Mouse (Mus musculus) G1E (cell line): ENCODE data around the gene Tubd1. TPM values are rescaled to one million over a fixed set of nuclear protein-coding genes. Genes with fewer than 3 reads are reported as not detected.

ENCODE experiments used
- ATAC-seq: 2 replicates; pipeline ENCODE4 v1.8.0; 2016; ENCODE audit warnings: mild to moderate bottlenecking; ENCODE audit not compliant: insufficient number of reproducible peaks, poor library complexity, low FRiP score, severe bottlenecking; ENCODE audit errors: extremely low read depth
- DNase-seq: peaks from one replicate; pipeline ENCODE4 v3.0.0; 2012; ENCODE audit warnings: low spot score
- H3K27me3 ChIP-seq: 2 replicates; pipeline ENCODE4 v1.6.1; 2012; ENCODE audit warnings: mild to moderate bottlenecking, low read length, inconsistent platforms; ENCODE audit not compliant: insufficient read depth
- H3K36me3 ChIP-seq: replicated peaks from 2 replicates; pipeline ENCODE3; 2012; ENCODE audit warnings: mild to moderate bottlenecking, inconsistent platforms
- H3K4me1 ChIP-seq: 2 replicates; pipeline ENCODE4 v1.6.1; 2012; ENCODE audit warnings: low read depth, low read length, inconsistent platforms, mixed read lengths; ENCODE audit not compliant: insufficient read depth
- H3K4me3 ChIP-seq: 2 replicates; pipeline ENCODE4 v1.5.1; 2012; ENCODE audit warnings: low read depth, mild to moderate bottlenecking, inconsistent platforms, low read length, moderate library complexity, mixed read lengths
- H3K9me3 ChIP-seq: replicated peaks from 2 replicates; pipeline ENCODE4 v1.6.1; 2012; ENCODE audit warnings: inconsistent platforms
- CTCF ChIP-seq: IDR thresholded peaks from 2 replicates; pipeline ENCODE4 v1.5.1; 2012; ENCODE audit warnings: low read depth, low read length, inconsistent platforms, mixed read lengths
- GATA1 ChIP-seq: IDR thresholded peaks from 2 replicates; pipeline ENCODE4 v1.6.1; 2012; ENCODE audit warnings: borderline replicate concordance, low read length, inconsistent platforms, mixed read lengths
- GATA2 ChIP-seq: IDR thresholded peaks from 2 replicates; pipeline ENCODE4 v1.6.1; 2012; ENCODE audit warnings: low read depth, low read length, inconsistent platforms, borderline replicate concordance
- POLR2AphosphoS5 ChIP-seq: IDR thresholded peaks from 2 replicates; pipeline ENCODE4 v1.6.1; 2012; ENCODE audit warnings: low read depth, low read length, inconsistent platforms; ENCODE audit not compliant: insufficient replicate concordance
- TAL1 ChIP-seq: conservative IDR thresholded peaks from 2 replicates; pipeline ENCODE4 v1.6.1; 2012; ENCODE audit warnings: low read depth, low read length, inconsistent platforms, mixed read lengths
- polyA plus RNA-seq: library from polyadenylated mRNA; stranded (reverse); fragments of >175 nt; gene quantifications from 2 replicates; pipeline ENCODE4 v1.2.3, GENCODE M21; 2012
- total RNA-seq, 2 experiments: library from RNA; stranded (forward) in 1 of 2; stranded (reverse) in 1 of 2; fragments of 200-1000 nt in 1 of 2; fragments of >200 nt in 1 of 2; fragmentation: Nextera tagmentation in 1 of 2; gene quantifications; 2 replicates each; pipeline ENCODE4 v1.2.3; 2014 to 2017

The Tubd1 gene
- total and polyA plus RNA-seq, 3 experiments: 0.29 to 11.7 (median 10.6) TPM

DNA sequence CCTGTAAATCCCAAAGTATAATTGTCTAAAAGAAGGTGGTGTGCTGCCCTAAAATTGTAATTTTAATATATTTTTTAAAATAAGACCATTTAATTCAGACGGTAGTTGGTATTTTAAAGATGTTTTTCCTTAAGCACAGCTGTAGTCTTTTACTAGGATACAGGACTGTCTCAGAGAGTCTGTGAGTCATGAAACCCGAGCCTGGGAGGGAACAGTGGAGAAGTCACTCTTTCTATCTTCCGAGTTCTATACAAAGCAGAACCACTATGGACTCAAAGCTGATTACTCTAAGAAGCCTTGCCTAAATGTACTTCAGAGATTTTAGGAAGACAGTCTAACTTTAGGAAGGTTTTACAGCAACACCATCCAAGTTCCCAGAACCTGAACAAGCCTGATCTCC is 57.3 kb downstream of the Tubd1 start:
- Histone ChIP-seq H3K27me3 (no peaks in the 10 kb centered on the region), H3K4me3 (no peak overlapping the region), H3K4me1 (peaks cover 5% of the 10 kb centered on the region; the same call in 1 of the 2 replicates), H3K9me3 (peaks cover 3% of the 10 kb centered on the region; the same call in 1 of the 2 replicates), H3K36me3 (peaks cover 68% of the 10 kb centered on the region)
- ATAC-seq (no peak), DNase-seq (no peak)
- TF ChIP-seq POLR2AphosphoS5 (no peak), CTCF (no peak), GATA1 (no peak), GATA2 (no peak)

- no peaks in the 10 kb centered on the region for H3K27me3 ChIP-seq
- peaks cover 11% of the 10 kb centered on the region; the same call in 1 of the 2 replicates for H3K4me1 ChIP-seq
- no peak for ATAC-seq
- H3K9me3 ChIP-seq: peaks cover 3% of the 10 kb centered on the region; the same call in 1 of the 2 replicates
- no peak overlapping the region for H3K4me3 ChIP-seq
- DNase-seq: no peak
- TF ChIP-seq GATA2: no peak
- TF ChIP-seq POLR2AphosphoS5: no peak
- no peak for TF ChIP-seq GATA1
- no peak for TF ChIP-seq TAL1
- TF ChIP-seq CTCF: no peak
- peaks cover 69% of the 10 kb centered on the region for H3K36me3 ChIP-seq
Measured at GRCm38 (mm10) chr11:86603719-86604118, 58.9 kb downstream of the Tubd1 start.

DNA sequence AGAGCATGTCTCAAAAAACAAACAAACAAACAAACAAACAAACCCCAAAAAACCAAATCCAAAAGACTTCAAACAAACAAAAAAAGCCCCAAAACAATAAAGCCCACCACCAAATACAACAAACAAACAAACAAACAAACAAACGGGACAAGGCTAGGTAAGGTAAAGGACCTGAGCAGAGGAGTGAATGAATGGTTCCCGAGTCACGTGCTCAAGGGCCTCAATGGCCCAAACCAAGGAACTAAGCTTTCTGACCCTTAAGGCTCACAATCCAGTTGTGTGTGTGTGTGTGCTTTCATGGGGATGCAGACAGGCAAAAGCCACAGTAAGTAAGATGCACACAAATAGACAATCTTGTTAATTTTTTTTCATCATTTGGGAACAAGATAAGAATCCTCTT is 59.5 kb downstream of the Tubd1 start:
- no peak for DNase-seq
- TF ChIP-seq CTCF (no peak), POLR2AphosphoS5 (no peak), GATA2 (no peak), GATA1 (no peak), TAL1 (no peak)
- no peak for ATAC-seq
- H3K27me3 ChIP-seq: no peaks in the 10 kb centered on the region
- H3K36me3 ChIP-seq: peaks cover 70% of the 10 kb centered on the region
- no peak overlapping the region for H3K4me3 ChIP-seq
- H3K4me1 ChIP-seq: peaks cover 14% of the 10 kb centered on the region; the same call in 1 of the 2 replicates
- H3K9me3 ChIP-seq: peaks cover 3% of the 10 kb centered on the region; the same call in 1 of the 2 replicates

- ATAC-seq: no peak
Measured at GRCm38 (mm10) chr11:86604732-86605520, 60.1 kb downstream of the Tubd1 start.

GRCm38 (mm10) chr11:86606621-86607339 is 62.0 kb downstream of the Tubd1 start:
- Histone ChIP-seq H3K4me3 (no peak overlapping the region), H3K4me1 (peaks cover 34% of the 10 kb centered on the region), H3K36me3 (peaks cover 62% of the 10 kb centered on the region), H3K9me3 (peaks cover 3% of the 10 kb centered on the region; the same call in 1 of the 2 replicates), H3K27me3 (no peaks in the 10 kb centered on the region)
- TF ChIP-seq POLR2AphosphoS5: no peak
- TF ChIP-seq CTCF: no peak
- TF ChIP-seq TAL1: no peak
- TF ChIP-seq GATA1: no peak
- no peak for TF ChIP-seq GATA2
- DNase-seq (no peak), ATAC-seq (no peak)

More at GRCm38 (mm10) chr11:86604732-86605520, 60.1 kb downstream of the Tubd1 start:
- DNase-seq: no peak
- TF ChIP-seq TAL1 (no peak), GATA1 (no peak), POLR2AphosphoS5 (no peak), GATA2 (no peak), CTCF (no peak)
- H3K4me3 ChIP-seq: no peak overlapping the region
- peaks cover 65% of the 10 kb centered on the region for H3K36me3 ChIP-seq
- no peaks in the 10 kb centered on the region for H3K27me3 ChIP-seq
- H3K9me3 ChIP-seq: peaks cover 3% of the 10 kb centered on the region; the same call in 1 of the 2 replicates
- peaks cover 18% of the 10 kb centered on the region for H3K4me1 ChIP-seq

DNA sequence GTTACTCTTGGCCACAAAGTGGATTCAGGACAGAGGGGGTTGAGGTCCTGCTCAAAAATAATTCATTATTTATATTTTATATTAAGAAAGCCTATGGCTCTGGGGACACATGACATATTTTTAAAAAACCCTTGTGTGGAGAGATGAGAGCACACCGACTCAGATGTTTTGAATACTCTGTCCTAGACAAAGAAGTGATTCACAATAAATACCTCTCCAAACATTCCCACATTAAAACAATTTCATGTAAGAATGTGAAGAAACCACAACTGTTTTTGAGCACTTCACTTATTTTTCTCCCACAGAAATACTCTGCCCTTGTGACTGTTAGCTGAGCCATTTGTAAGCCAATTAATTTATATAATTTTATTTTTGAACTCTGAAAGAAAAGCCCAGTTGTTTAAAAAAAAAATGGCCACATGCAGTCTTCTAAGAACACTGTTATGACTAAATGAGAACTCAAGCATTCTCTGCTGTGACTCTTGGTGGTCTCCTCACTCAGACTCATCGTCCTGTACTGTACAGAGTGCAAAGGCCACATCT is 63.1 kb downstream of the Tubd1 start:
- no peak overlapping the region for H3K4me3 ChIP-seq
- peaks cover 3% of the 10 kb centered on the region; the same call in 1 of the 2 replicates for H3K9me3 ChIP-seq
- ATAC-seq: no peak
- peaks cover 44% of the 10 kb centered on the region for H3K4me1 ChIP-seq
- DNase-seq: no peak
- TF ChIP-seq TAL1: no peak
- TF ChIP-seq GATA1: no peak
- TF ChIP-seq CTCF: no peak
- no peak for TF ChIP-seq POLR2AphosphoS5
- no peak for TF ChIP-seq GATA2
- H3K36me3 ChIP-seq: peaks cover 62% of the 10 kb centered on the region
- H3K27me3 ChIP-seq: no peaks in the 10 kb centered on the region
